Comparison of ENCODE assay signal across 21 mouse cellular contexts in genomic region chr9:103154568-103154967, GRCm38 (mm10).
"Had no signal": no experiment of that assay in that cellular context is flagged by ENCODE, and none has a peak within 500 bp of the region (broad histone marks: within the 10 kb centered on the region; RNA-seq: fewer than 3 reads in every experiment).

No protein-coding gene starts in this region.

- ATAC-seq: liver, embryonic 12.5 days had no signal

- DNase-seq: kidney, adult 18-20 months; kidney, postnatal 25 days; layer of hippocampus, adult 9-11 months; liver; lung, adult 2 months; lung, postnatal 10 days; lung, postnatal 4 days; midbrain, embryonic 14.5 days; right cerebral cortex, postnatal 14 days; right cerebral cortex, postnatal 4 days; thymus, adult 2 months; thymus, postnatal 14 days; thymus, postnatal 4 days had no signal

- H3K27ac ChIP-seq: kidney, postnatal 0 days; limb, embryonic 10.5 days; limb, embryonic 13.5 days; liver, embryonic 12.5 days; liver, embryonic 15.5 days; stomach, postnatal 0 days had no signal

- H3K4me2 ChIP-seq: limb, embryonic 13.5 days; liver, embryonic 12.5 days; liver, embryonic 15.5 days; midbrain, embryonic 11.5 days had no signal

- H3K9me3 ChIP-seq: limb, embryonic 10.5 days; liver, embryonic 12.5 days; liver, embryonic 15.5 days had no signal

- H3K4me1 ChIP-seq: limb, embryonic 10.5 days; limb, embryonic 13.5 days; liver, embryonic 12.5 days; liver, embryonic 15.5 days had no signal

- H3K9ac ChIP-seq: limb, embryonic 13.5 days; liver, embryonic 12.5 days; liver, embryonic 15.5 days had no signal

- H3K36me3 ChIP-seq: limb, embryonic 10.5 days; limb, embryonic 13.5 days; liver, embryonic 12.5 days; liver, embryonic 15.5 days had no signal

- H3K27me3 ChIP-seq: limb, embryonic 13.5 days; liver, embryonic 15.5 days had no signal

- H3K4me3 ChIP-seq: layer of hippocampus, adult 2 months; limb, embryonic 10.5 days; limb, embryonic 13.5 days; liver, embryonic 12.5 days; liver, embryonic 15.5 days had no signal
